Mouse (Mus musculus) forebrain, embryonic 10.5 days (tissue): ENCODE measurements around the gene Sgk1. TPM values are rescaled to one million over a fixed set of nuclear protein-coding genes. Genes with fewer than 3 reads are reported as not detected.

ENCODE experiments used
- DNase-seq: peaks from one replicate; pipeline ENCODE4 v3.0.0-alpha.2; 2017; ENCODE audit warnings: low spot score; ENCODE audit errors: extremely low spot score
- H3K27ac ChIP-seq: fragments of 300-500 bp; sonication (generic); 2 replicates; pipeline ENCODE4 v1.5.1; 2016; ENCODE audit warnings: mild to moderate bottlenecking
- H3K27me3 ChIP-seq: fragments of 300-500 bp; sonication (generic); 2 replicates; pipeline ENCODE4 v1.6.1; 2016; ENCODE audit warnings: mild to moderate bottlenecking; ENCODE audit not compliant: poor library complexity, severe bottlenecking
- H3K36me3 ChIP-seq: fragments of 300-500 bp; sonication (generic); replicated peaks from 2 replicates; pipeline ENCODE4 v1.6.1; 2016; ENCODE audit warnings: mild to moderate bottlenecking, moderate library complexity
- H3K4me1 ChIP-seq: fragments of 300-500 bp; sonication (generic); 2 replicates; pipeline ENCODE4 v1.6.1; 2016
- H3K4me3 ChIP-seq: fragments of 300-500 bp; sonication (generic); 2 replicates; pipeline ENCODE4 v1.5.1; 2016; ENCODE audit warnings: mild to moderate bottlenecking, moderate library complexity
- H3K9me3 ChIP-seq: fragments of 300-500 bp; sonication (generic); 2 replicates; pipeline ENCODE4 v1.6.1; 2016; ENCODE audit warnings: mild to moderate bottlenecking, moderate library complexity
- whole genome bisulfite sequencing: fragments of 180-500 bp; shearing (Covaris S2); methylation state at CpG from one replicate; pipeline ENCODE4 v1.1.7; 2016; 5-methylcytosine and 5-hydroxymethylcytosine counted together
- polyA plus RNA-seq: library from polyadenylated mRNA; unstranded; fragments of >200 nt; fragmentation: Nextera tagmentation; extraction: Ambion mirVana; gene quantifications from 2 replicates; pipeline ENCODE4 v1.2.1, GENCODE M21; 2016

Gene Sgk1
- polyA plus RNA-seq = 17.8 and 21.3 TPM in 2 replicates

- Histone ChIP-seq H3K27ac (peak within 1 kb of the TSS; percentile 79), H3K4me1 (peaks cover 39% of the 10 kb centered on the region), H3K36me3 (no peaks in the 10 kb centered on the region), H3K9me3 (no peaks in the 10 kb centered on the region), H3K27me3 (peaks cover 46% of the 10 kb centered on the region), H3K4me3 (peak within 1 kb of the TSS; percentile 61)
- DNase-seq = peak; percentile 41
- WGBS = under 1% methylated on average over 36 of the region's 36 CpGs
Observed at GRCm38 (mm10) chr10:21882184-21883081, at the start of gene Sgk1. Gene Sgk1, plus strand, starts transcription at chr10:21882184.

- 82% methylated on average over 2 of the region's 2 CpGs for WGBS
- H3K27me3 ChIP-seq = peaks cover 18% of the 10 kb centered on the region
- H3K27ac ChIP-seq = no peak overlapping the region
- no peak for DNase-seq
- no peaks in the 10 kb centered on the region for H3K36me3 ChIP-seq
- no peak overlapping the region for H3K4me3 ChIP-seq
- peaks cover 28% of the 10 kb centered on the region for H3K4me1 ChIP-seq
- no peaks in the 10 kb centered on the region for H3K9me3 ChIP-seq
Observed at GRCm38 (mm10) chr10:21832282-21832681, 49.7 kb upstream of the Sgk1 start.

- Histone ChIP-seq H3K4me3 (no peak overlapping the region), H3K36me3 (no peaks in the 10 kb centered on the region), H3K27me3 (peaks cover 16% of the 10 kb centered on the region), H3K27ac (no peak overlapping the region), H3K4me1 (peaks cover 22% of the 10 kb centered on the region), H3K9me3 (no peaks in the 10 kb centered on the region)
- no peak for DNase-seq
- 94% methylated on average over 3 of the region's 3 CpGs for WGBS
Observed at GRCm38 (mm10) chr10:21833757-21834156, 48.2 kb upstream of the Sgk1 start.

GRCm38 (mm10) chr10:21835077-21835476, 46.9 kb upstream of the Sgk1 start:
- peak; percentile 8 for DNase-seq
- Histone ChIP-seq H3K36me3 (no peaks in the 10 kb centered on the region), H3K4me3 (no peak overlapping the region), H3K27ac (no peak overlapping the region), H3K4me1 (peaks cover 9% of the 10 kb centered on the region), H3K27me3 (peaks cover 16% of the 10 kb centered on the region), H3K9me3 (no peaks in the 10 kb centered on the region)
- 51% methylated on average over 7 of the region's 7 CpGs for WGBS

GRCm38 (mm10) chr10:21839248-21840155, 42.5 kb upstream of the Sgk1 start:
- peaks cover 13% of the 10 kb centered on the region for H3K27me3 ChIP-seq
- no peak for DNase-seq
- H3K9me3 ChIP-seq = no peaks in the 10 kb centered on the region
- H3K27ac ChIP-seq = no peak overlapping the region
- no peak overlapping the region for H3K4me3 ChIP-seq
- no peaks in the 10 kb centered on the region for H3K36me3 ChIP-seq
- peaks cover 11% of the 10 kb centered on the region for H3K4me1 ChIP-seq
- 83% methylated on average over 13 of the region's 13 CpGs for WGBS

- DNase-seq = no peak
- H3K27ac ChIP-seq = no peak overlapping the region
- no peak overlapping the region for H3K4me3 ChIP-seq
- WGBS = 92% methylated on average over 6 of the region's 6 CpGs
- H3K9me3 ChIP-seq = no peaks in the 10 kb centered on the region
- H3K36me3 ChIP-seq = no peaks in the 10 kb centered on the region
- H3K27me3 ChIP-seq = peaks cover 13% of the 10 kb centered on the region
- H3K4me1 ChIP-seq = peaks cover 8% of the 10 kb centered on the region
Observed at GRCm38 (mm10) chr10:21843326-21843725, 38.7 kb upstream of the Sgk1 start.

GRCm38 (mm10) chr10:21843861-21844260, 38.1 kb upstream of the Sgk1 start:
- no peak for DNase-seq
- WGBS = 89% methylated on average over 8 of the region's 8 CpGs
- Histone ChIP-seq H3K27me3 (peaks cover 14% of the 10 kb centered on the region), H3K4me3 (no peak overlapping the region), H3K4me1 (peaks cover 8% of the 10 kb centered on the region), H3K36me3 (no peaks in the 10 kb centered on the region), H3K9me3 (no peaks in the 10 kb centered on the region), H3K27ac (no peak overlapping the region)

- no peak for DNase-seq
- Histone ChIP-seq H3K27ac (no peak overlapping the region), H3K27me3 (peaks cover 19% of the 10 kb centered on the region), H3K9me3 (no peaks in the 10 kb centered on the region), H3K4me1 (peaks cover 8% of the 10 kb centered on the region), H3K4me3 (no peak overlapping the region), H3K36me3 (no peaks in the 10 kb centered on the region)
- 70% methylated on average over 7 of the region's 7 CpGs for WGBS
Observed at GRCm38 (mm10) chr10:21844391-21844790, 37.6 kb upstream of the Sgk1 start.

- 79% methylated on average over 10 of the region's 10 CpGs for WGBS
Observed at GRCm38 (mm10) chr10:21845601-21846282, 36.2 kb upstream of the Sgk1 start.

GRCm38 (mm10) chr10:21846366-21846765, 35.6 kb upstream of the Sgk1 start:
- Histone ChIP-seq H3K36me3 (no peaks in the 10 kb centered on the region), H3K9me3 (no peaks in the 10 kb centered on the region), H3K4me1 (peaks cover 8% of the 10 kb centered on the region), H3K4me3 (no peak overlapping the region), H3K27me3 (peaks cover 36% of the 10 kb centered on the region), H3K27ac (no peak overlapping the region)
- 94% methylated on average over 9 of the region's 9 CpGs for WGBS
- no peak for DNase-seq

More at GRCm38 (mm10) chr10:21845601-21846282, 36.2 kb upstream of the Sgk1 start:
- Histone ChIP-seq H3K36me3 (no peaks in the 10 kb centered on the region), H3K27me3 (peaks cover 33% of the 10 kb centered on the region), H3K4me3 (no peak overlapping the region), H3K4me1 (peaks cover 8% of the 10 kb centered on the region), H3K27ac (no peak overlapping the region), H3K9me3 (no peaks in the 10 kb centered on the region)
- no peak for DNase-seq

GRCm38 (mm10) chr10:21847026-21847820, 34.8 kb upstream of the Sgk1 start:
- Histone ChIP-seq H3K9me3 (no peaks in the 10 kb centered on the region), H3K27me3 (peaks cover 36% of the 10 kb centered on the region), H3K36me3 (no peaks in the 10 kb centered on the region), H3K27ac (no peak overlapping the region), H3K4me1 (peaks cover 8% of the 10 kb centered on the region), H3K4me3 (no peak overlapping the region)
- WGBS = 89% methylated on average over 11 of the region's 11 CpGs
- DNase-seq = no peak
